Mouse (Mus musculus) MEL (cell line): ENCODE data around the gene Zscan2. TPM values are rescaled to one million over a fixed set of nuclear protein-coding genes. Genes with fewer than 3 reads are reported as not detected.

Source experiments
- DNase-seq: peaks from one replicate; pipeline ENCODE4 v3.0.0; 2011; ENCODE audit warnings: low read depth, low spot score
- H3K27ac ChIP-seq: 2 replicates; pipeline ENCODE4 v1.5.1; 2012; ENCODE audit warnings: low read depth, mild to moderate bottlenecking, control low read depth, low read length, moderate library complexity; ENCODE audit not compliant: control insufficient read depth
- H3K27me3 ChIP-seq, 2 experiments: fragments of 150-350 bp in 1 of 2; sonication (generic) in 1 of 2; 2 replicates each; pipeline ENCODE4 v1.6.1; 2012; ENCODE audit warnings: low read length in 2 of 2, mild to moderate bottlenecking in 2 of 2, improper control_type of control experiment in 1 of 2, moderate library complexity in 1 of 2; ENCODE audit not compliant: insufficient read depth in 2 of 2, control insufficient read depth in 1 of 2
- H3K36me3 ChIP-seq, 2 experiments: 2 replicates each; pipeline ENCODE4 v1.6.1; 2012 to 2014; ENCODE audit warnings: low read length in 2 of 2, improper control_type of control experiment in 1 of 2, inconsistent platforms in 1 of 2, mild to moderate bottlenecking in 1 of 2; ENCODE audit not compliant: insufficient read depth in 2 of 2, control insufficient read depth in 1 of 2
- H3K4me1 ChIP-seq, 2 experiments: fragments of 150-350 bp in 1 of 2; sonication (generic) in 1 of 2; 2 replicates each; pipeline ENCODE4 v1.6.1; 2012; ENCODE audit warnings: low read length in 2 of 2, improper control_type of control experiment in 1 of 2, mild to moderate bottlenecking in 1 of 2; ENCODE audit not compliant: insufficient read depth in 2 of 2, control insufficient read depth in 1 of 2
- H3K4me3 ChIP-seq, 2 experiments: fragments of 150-350 bp in 1 of 2; sonication (generic) in 1 of 2; 2 replicates each; pipeline ENCODE4 v1.5.1; 2012; ENCODE audit warnings: low read depth in 2 of 2, low read length in 2 of 2, mild to moderate bottlenecking in 2 of 2, moderate library complexity in 2 of 2, control low read depth in 1 of 2, improper control_type of control experiment in 1 of 2; ENCODE audit not compliant: control insufficient read depth in 1 of 2, insufficient read depth in 1 of 2
- H3K79me2 ChIP-seq: 2 replicates; pipeline ENCODE4 v1.6.1; 2012; ENCODE audit warnings: mild to moderate bottlenecking, low read length, moderate library complexity; ENCODE audit not compliant: control insufficient read depth, poor library complexity, insufficient read depth
- H3K9ac ChIP-seq: 2 replicates; pipeline ENCODE4 v1.6.1; 2012; ENCODE audit warnings: low read depth, mild to moderate bottlenecking, control low read depth, low read length, moderate library complexity; ENCODE audit not compliant: control insufficient read depth, poor library complexity, severe bottlenecking
- H3K9me3 ChIP-seq: fragments of 150-350 bp; sonication (generic); replicated peaks from 2 replicates; pipeline ENCODE4 v1.6.1; 2012; ENCODE audit warnings: mild to moderate bottlenecking, low read length, improper control_type of control experiment, moderate library complexity; ENCODE audit not compliant: insufficient read depth
- BHLHE40 ChIP-seq: IDR thresholded peaks from 2 replicates; pipeline ENCODE4 v1.6.1; 2012; ENCODE audit warnings: low read depth, mild to moderate bottlenecking, inconsistent platforms, low read length, improper control_type of control experiment, borderline replicate concordance
- CTCF ChIP-seq, 3 experiments: IDR thresholded peaks in 2 of 3; conservative IDR thresholded peaks in 1 of 3; 2 replicates each; pipeline ENCODE4 v1.5.1; 2011 to 2012; ENCODE audit warnings: low read length in 3 of 3, low read depth in 2 of 3, mild to moderate bottlenecking in 2 of 3, improper control_type of control experiment in 1 of 3, inconsistent platforms in 1 of 3, mixed read lengths in 1 of 3, moderate library complexity in 1 of 3; ENCODE audit not compliant: control insufficient read depth in 1 of 3, insufficient read depth in 1 of 3, poor library complexity in 1 of 3, severe bottlenecking in 1 of 3
- ELF1 ChIP-seq: IDR thresholded peaks from 2 replicates; pipeline ENCODE4 v1.6.1; 2014; ENCODE audit warnings: low read depth, mild to moderate bottlenecking, inconsistent platforms, low read length, improper control_type of control experiment, moderate library complexity
- EP300 ChIP-seq, 2 experiments: IDR thresholded peaks; 2 replicates each; pipeline ENCODE4 v1.6.1; 2011; ENCODE audit warnings: improper control_type of control experiment in 2 of 2, low read length in 2 of 2, low read depth in 1 of 2, mild to moderate bottlenecking in 1 of 2
- ETS1 ChIP-seq: IDR thresholded peaks from 2 replicates; pipeline ENCODE4 v1.6.1; 2012; ENCODE audit warnings: low read depth, mild to moderate bottlenecking, inconsistent platforms, low read length, improper control_type of control experiment, moderate library complexity
- GABPA ChIP-seq: IDR thresholded peaks from 2 replicates; pipeline ENCODE4 v1.6.1; 2012; ENCODE audit warnings: low read depth, mild to moderate bottlenecking, inconsistent platforms, low read length, improper control_type of control experiment, moderate library complexity
- GATA1 ChIP-seq: IDR thresholded peaks from 2 replicates; pipeline ENCODE4 v1.6.1; 2011; ENCODE audit warnings: low read depth, low read length, improper control_type of control experiment
- JUND ChIP-seq: IDR thresholded peaks from 2 replicates; pipeline ENCODE4 v1.6.1; 2011; ENCODE audit warnings: low read depth, mild to moderate bottlenecking, improper control_type of control experiment, low read length
- MAX ChIP-seq: IDR thresholded peaks from 2 replicates; pipeline ENCODE4 v1.6.1; 2011; ENCODE audit warnings: low read length, improper control_type of control experiment
- MAZ ChIP-seq: IDR thresholded peaks from 2 replicates; pipeline ENCODE4 v1.6.1; 2012; ENCODE audit warnings: low read depth, mild to moderate bottlenecking, inconsistent platforms, low read length, improper control_type of control experiment
- MEF2A ChIP-seq: IDR thresholded peaks from 2 replicates; pipeline ENCODE4 v1.6.1; 2014; ENCODE audit warnings: low read depth, mild to moderate bottlenecking, inconsistent platforms, low read length, improper control_type of control experiment; ENCODE audit not compliant: poor library complexity, insufficient replicate concordance, severe bottlenecking; ENCODE audit errors: extremely low read depth
- MYB ChIP-seq: IDR thresholded peaks from 2 replicates; pipeline ENCODE4 v1.6.1; 2011; ENCODE audit warnings: mild to moderate bottlenecking, low read depth, low read length, improper control_type of control experiment
- MYC ChIP-seq: IDR thresholded peaks from 2 replicates; pipeline ENCODE4 v1.6.1; 2011; ENCODE audit warnings: low read depth, mild to moderate bottlenecking, low read length, improper control_type of control experiment, moderate library complexity
- NELFE ChIP-seq: IDR thresholded peaks from 2 replicates; pipeline ENCODE4 v1.6.1; 2011; ENCODE audit warnings: low read depth, low read length, improper control_type of control experiment
- POLR2A ChIP-seq, 2 experiments: IDR thresholded peaks; 2 replicates each; pipeline ENCODE4 v1.6.1; 2011 to 2012; ENCODE audit warnings: low read length in 2 of 2, mild to moderate bottlenecking in 2 of 2, control low read depth in 1 of 2, improper control_type of control experiment in 1 of 2, low read depth in 1 of 2, moderate library complexity in 1 of 2; ENCODE audit not compliant: control insufficient read depth in 1 of 2, insufficient read depth in 1 of 2, poor library complexity in 1 of 2
- POLR2AphosphoS2 ChIP-seq: IDR thresholded peaks from 2 replicates; pipeline ENCODE4 v1.6.1; 2011; ENCODE audit warnings: low read length, improper control_type of control experiment
- RAD21 ChIP-seq: IDR thresholded peaks from 2 replicates; pipeline ENCODE4 v1.6.1; 2011; ENCODE audit warnings: mild to moderate bottlenecking, low read depth, low read length, improper control_type of control experiment
- RCOR1 ChIP-seq: IDR thresholded peaks from 2 replicates; pipeline ENCODE4 v1.6.1; 2012; ENCODE audit warnings: low read depth, mild to moderate bottlenecking, inconsistent platforms, low read length, improper control_type of control experiment
- TCF12 ChIP-seq: IDR thresholded peaks from 2 replicates; pipeline ENCODE4 v1.6.1; 2014; ENCODE audit warnings: low read depth, mild to moderate bottlenecking, inconsistent platforms, low read length, improper control_type of control experiment, moderate library complexity
- UBTF ChIP-seq: IDR thresholded peaks from 2 replicates; pipeline ENCODE4 v1.6.1; 2012; ENCODE audit warnings: low read depth, mild to moderate bottlenecking, inconsistent platforms, low read length, improper control_type of control experiment, moderate library complexity, borderline replicate concordance; ENCODE audit not compliant: insufficient read depth
- USF2 ChIP-seq, 2 experiments: IDR thresholded peaks; 2 replicates each; pipeline ENCODE4 v1.6.1; 2011 to 2012; ENCODE audit warnings: improper control_type of control experiment in 2 of 2, low read length in 2 of 2, borderline replicate concordance in 1 of 2, inconsistent platforms in 1 of 2, low read depth in 1 of 2, mild to moderate bottlenecking in 1 of 2; ENCODE audit not compliant: insufficient read depth in 1 of 2
- ZC3H11A ChIP-seq: IDR thresholded peaks from 2 replicates; pipeline ENCODE4 v1.6.1; 2012; ENCODE audit warnings: low read depth, mild to moderate bottlenecking, inconsistent platforms, low read length, improper control_type of control experiment
- ZMIZ1 ChIP-seq: IDR thresholded peaks from 2 replicates; pipeline ENCODE4 v1.6.1; 2012; ENCODE audit warnings: low read depth, mild to moderate bottlenecking, inconsistent platforms, low read length, improper control_type of control experiment, moderate library complexity
- ZNF384 ChIP-seq: IDR thresholded peaks from 2 replicates; pipeline ENCODE4 v1.6.1; 2012; ENCODE audit warnings: low read depth, mild to moderate bottlenecking, inconsistent platforms, low read length, improper control_type of control experiment
- polyA plus RNA-seq, 2 experiments: library from polyadenylated mRNA; stranded (reverse) in 1 of 2; unstranded in 1 of 2; fragments of >175 nt in 1 of 2; fragments of >200 nt in 1 of 2; gene quantifications; 2 replicates each; pipeline versions ENCODE4 v1.2.1 to v1.2.4; 2012; ENCODE audit warnings: low replicate concordance in 2 of 2, low read depth in 1 of 2; ENCODE audit not compliant: insufficient read length in 2 of 2, insufficient read depth in 1 of 2, missing spikeins in 1 of 2
- total RNA-seq: library from RNA; depleted of rRNA; stranded (reverse); fragments of 300-350 nt; gene quantifications from 2 replicates; pipeline ENCODE4 v1.2.3, GENCODE M21; 2012

Zscan2 gene
- total and polyA plus RNA-seq, 3 experiments, result 1.2 to 2.4 TPM; not detected in 1

DNA sequence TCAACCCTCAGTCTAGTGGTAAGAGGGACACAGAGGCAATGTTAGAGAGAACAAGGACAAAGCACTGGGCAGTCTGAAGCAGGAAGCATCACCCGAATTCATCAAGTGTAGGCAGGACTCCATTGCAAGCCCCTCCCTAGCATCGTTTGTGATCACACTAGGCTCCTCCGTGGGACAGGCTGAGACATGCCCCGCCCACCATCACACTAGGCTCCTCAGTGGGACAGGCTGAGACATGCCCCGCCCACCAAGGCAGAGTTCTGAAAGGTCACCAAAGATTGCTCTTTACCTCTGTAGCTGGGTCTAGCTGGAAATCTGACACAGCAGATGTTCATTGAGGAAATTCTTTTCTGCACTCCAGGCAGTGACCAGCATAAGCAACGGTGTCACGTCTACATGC lies 50.3 kb downstream of the Zscan2 start:
- H3K9me3 ChIP-seq, result no peaks in the 10 kb centered on the region
- no peak for DNase-seq
- H3K4me1 ChIP-seq, result no peaks in the 10 kb centered on the region
- H3K4me3 ChIP-seq, result no peak overlapping the region
- H3K36me3 ChIP-seq, result peaks cover 2 to 11% of the 10 kb centered on the region in 2 experiments
- H3K27me3 ChIP-seq, result no peaks in the 10 kb centered on the region
- no peak for TF ChIP-seq EP300 (IDR thresholded peaks at IDR 0.05; ENCODE audit: low read depth in 1 of 2, low read length in 2 of 2)
- no peak for TF ChIP-seq ZMIZ1
- no peak for TF ChIP-seq MAX
- no peak for TF ChIP-seq POLR2AphosphoS2
- TF ChIP-seq MYB, result no peak
- no peak for TF ChIP-seq GATA1
- TF ChIP-seq MAZ, result no peak
- TF ChIP-seq TCF12, result no peak
- H3K9ac ChIP-seq, result no peak overlapping the region
- H3K79me2 ChIP-seq, result no peaks in the 10 kb centered on the region
- H3K27ac ChIP-seq, result no peak overlapping the region

- H3K4me1 ChIP-seq, result no peaks in the 10 kb centered on the region
- H3K79me2 ChIP-seq, result no peaks in the 10 kb centered on the region
- TF ChIP-seq RAD21, result no peak
- TF ChIP-seq GATA1, result no peak
- no peak for TF ChIP-seq ZNF384
- TF ChIP-seq UBTF, result no peak
- no peak for TF ChIP-seq ZC3H11A
- TF ChIP-seq MEF2A, result no peak
- no peak for TF ChIP-seq CTCF (IDR thresholded peaks at IDR 0.05 in 2 of 3, conservative IDR thresholded peaks at IDR 0.05 in 1 of 3; ENCODE audit: control insufficient read depth in 1 of 3, insufficient read depth in 1 of 3, low read depth in 2 of 3, low read length in 3 of 3, poor library complexity in 1 of 3, severe bottlenecking in 1 of 3)
- TF ChIP-seq RCOR1, result no peak
- no peak for TF ChIP-seq POLR2A (IDR thresholded peaks at IDR 0.05; ENCODE audit: control insufficient read depth in 1 of 2, insufficient read depth in 1 of 2, low read depth in 1 of 2, low read length in 2 of 2, poor library complexity in 1 of 2)
- TF ChIP-seq ETS1, result no peak
- no peak for TF ChIP-seq BHLHE40
- no peak for TF ChIP-seq GABPA
- no peak for TF ChIP-seq JUND
- TF ChIP-seq USF2 (IDR thresholded peaks at IDR 0.05; ENCODE audit: borderline replicate concordance in 1 of 2, insufficient read depth in 1 of 2, low read depth in 1 of 2, low read length in 2 of 2), result no peak
- TF ChIP-seq ELF1, result no peak
- TF ChIP-seq MAZ, result no peak
- no peak for TF ChIP-seq NELFE
- no peak for TF ChIP-seq MYC
- TF ChIP-seq POLR2AphosphoS2, result no peak
- TF ChIP-seq EP300 (IDR thresholded peaks at IDR 0.05; ENCODE audit: low read depth in 1 of 2, low read length in 2 of 2), result no peak
- DNase-seq, result no peak
- H3K36me3 ChIP-seq, result peaks cover 0 to 11% of the 10 kb centered on the region in 2 experiments; a peak in 2 of 4 replicates
- H3K9me3 ChIP-seq, result no peaks in the 10 kb centered on the region
- no peak overlapping the region for H3K4me3 ChIP-seq
- no peak overlapping the region for H3K9ac ChIP-seq
- H3K27ac ChIP-seq, result no peak overlapping the region
- H3K27me3 ChIP-seq, result no peaks in the 10 kb centered on the region
Observed at GRCm38 (mm10) chr7:80912496-80912895, 51.8 kb downstream of the Zscan2 start.
